Mouse (Mus musculus): ENCODE measurements around the gene Pip4k2a.

DNA sequence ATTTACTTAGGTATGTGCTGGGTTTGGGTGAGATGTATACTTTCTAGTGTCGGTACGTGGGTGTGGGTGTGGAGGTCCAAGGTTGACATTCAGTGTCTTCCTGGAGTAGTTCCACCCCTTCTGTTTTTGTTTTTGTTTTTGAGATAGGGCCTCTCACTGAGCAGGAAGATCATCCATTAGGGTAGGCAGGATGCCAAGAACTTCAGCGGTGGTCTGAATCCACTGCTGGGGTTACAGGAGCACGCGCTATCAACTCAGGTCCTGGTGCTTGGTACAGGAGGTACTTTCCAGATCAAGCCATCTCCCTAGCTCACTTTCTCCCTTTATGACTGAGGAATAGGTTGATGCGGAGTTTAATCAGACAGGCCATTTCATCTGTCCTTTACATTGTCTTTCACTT, 88.2 kb downstream of the Pip4k2a start:
- no peak for TF ChIP-seq CTCF (IDR thresholded peaks at IDR 0.05; ENCODE audit: extremely low read depth, insufficient read depth, insufficient read length, insufficient replicate concordance)
- TF ChIP-seq POLR2A (IDR thresholded peaks at IDR 0.05; ENCODE audit: low read depth, low read length) = no peak
